In the genomic region with DNA sequence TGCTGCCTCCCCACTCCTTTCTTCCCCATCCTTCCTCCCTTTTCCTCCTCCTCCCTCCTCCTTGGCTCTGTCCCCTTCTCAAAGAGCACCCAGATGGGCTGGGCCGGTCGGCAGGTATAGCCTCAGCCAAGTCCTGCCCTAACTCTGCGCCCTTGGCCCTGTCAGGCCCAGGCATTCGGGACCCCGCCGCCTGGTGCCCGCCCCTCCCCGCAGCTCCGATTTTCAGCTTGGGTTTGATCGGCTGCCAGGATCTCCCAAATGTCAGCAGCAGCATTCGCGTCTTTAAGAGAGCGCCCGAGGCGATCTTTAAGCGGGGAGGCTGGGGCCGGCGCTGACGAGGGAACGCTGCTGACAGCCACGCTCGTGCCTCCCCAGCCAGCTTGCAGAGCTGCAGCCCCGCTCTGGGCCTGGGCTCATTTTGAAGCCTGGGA, we compare ENCODE assay signal across 7 mouse cellular contexts.
DNase-seq lines count a peak whose midpoint lies in the region; ATAC-seq and TF ChIP-seq lines count a peak whose summit lies in the region.

No protein-coding gene starts in this region.

- no peaks in the 10 kb centered on the region for H3K9me3 ChIP-seq in liver, postnatal 0 days (ENCODE audit: low read length)

- H3K27me3 ChIP-seq in liver, postnatal 0 days (ENCODE audit: insufficient read depth, low read length) = no peaks in the 10 kb centered on the region

- no peak for ATAC-seq in liver, postnatal 0 days

- no peak for TF ChIP-seq EP300 in liver, postnatal 0 days (IDR thresholded peaks at IDR 0.05; ENCODE audit: low read depth)

- no peak for TF ChIP-seq CTCF in liver, postnatal 0 days (IDR thresholded peaks at IDR 0.05; ENCODE audit: low read depth)

- H3K4me1 ChIP-seq in liver, postnatal 0 days (ENCODE audit: insufficient read depth) = peaks cover 19% of the 10 kb centered on the region

- no peak overlapping the region for H3K9ac ChIP-seq in liver, postnatal 0 days (replicated peaks)

- H3K27ac ChIP-seq in liver, postnatal 0 days (ENCODE audit: low read depth) = peak overlapping the region; percentile 44; the same call in 1 of the 2 replicates

- H3K36me3 ChIP-seq in liver, postnatal 0 days (replicated peaks; ENCODE audit: insufficient read depth, low read length) = no peaks in the 10 kb centered on the region

- no peak overlapping the region for H3K4me3 ChIP-seq in liver, postnatal 0 days (ENCODE audit: low read depth, low read length)

- 35% methylated on average over 23 of the region's 23 CpGs for WGBS in liver, postnatal 0 days (ENCODE audit: insufficient replicate concordance)

- H3K4me2 ChIP-seq in liver, postnatal 0 days (ENCODE audit: low read depth, low read length) = no peak overlapping the region

- DNase-seq in adrenal gland, adult (ENCODE audit: inconsistent age in 2 of 2, low spot score in 1 of 2) = peak; percentile 87 to 93
- DNase-seq in brain, adult 2 months (ENCODE audit: low read depth, low spot score) = peak; percentile 75
- DNase-seq in heart, adult 9 months (ENCODE audit: low spot score in 2 of 2) = peak; percentile 41 to 56
- peak; percentile 49 for DNase-seq in kidney, adult 11 months
- no peak for DNase-seq in liver, postnatal 0 days
- DNase-seq in ovary, adult 18-20 months (ENCODE audit: low spot score) = peak; percentile 71
- DNase-seq in MN1 (ENCODE audit: low spot score) = no peak

Comparison
In these comparisons a context has a peak if more than half of its experiments do, and no peak if none do; other contexts are left out.
1. DNase-seq: peak in adrenal gland, adult (2 of 2), brain, adult 2 months (single experiment), heart, adult 9 months (2 of 2), kidney, adult 11 months (single experiment) and ovary, adult 18-20 months (single experiment); none in liver, postnatal 0 days (single experiment) and MN1 (single experiment).